Mouse (Mus musculus): ENCODE measurements around the gene Ankrd28. TPM values are rescaled to one million over a fixed set of nuclear protein-coding genes. Genes with fewer than 3 reads are reported as not detected.

Gene Ankrd28
- polyA plus RNA-seq, 1 experiment from 2014 or later, result 3.2 TPM

GRCm38 (mm10) chr14:31715669-31716068, 114.8 kb downstream of the Ankrd28 start:
- no peak overlapping the region for H3K4me3 ChIP-seq (ENCODE audit: low read depth, low read length)
- no peak overlapping the region for H3K27ac ChIP-seq (ENCODE audit: low read depth)
- no peak for DNase-seq
- H3K4me1 ChIP-seq (ENCODE audit: insufficient read depth), result no peaks in the 10 kb centered on the region
- TF ChIP-seq CTCF (IDR thresholded peaks at IDR 0.05; ENCODE audit: low read depth), result no peak
- TF ChIP-seq EP300 (IDR thresholded peaks at IDR 0.05; ENCODE audit: low read depth), result no peak
- H3K9me3 ChIP-seq (ENCODE audit: low read length), result no peaks in the 10 kb centered on the region
- no peak for ATAC-seq
- H3K4me2 ChIP-seq (ENCODE audit: low read depth, low read length), result no peak overlapping the region
- peaks cover 36% of the 10 kb centered on the region for H3K36me3 ChIP-seq (replicated peaks; ENCODE audit: insufficient read depth, low read length)
- H3K9ac ChIP-seq (replicated peaks), result no peak overlapping the region
- no peaks in the 10 kb centered on the region for H3K27me3 ChIP-seq (ENCODE audit: insufficient read depth, low read length)

- DNase-seq, result no peak
- H3K9ac ChIP-seq (replicated peaks), result no peak overlapping the region
- no peaks in the 10 kb centered on the region for H3K4me1 ChIP-seq (ENCODE audit: insufficient read depth)
- no peak overlapping the region for H3K4me3 ChIP-seq (ENCODE audit: low read depth, low read length)
- ATAC-seq, result no peak
- WGBS (ENCODE audit: insufficient replicate concordance), result 63% methylated on average over 1 of the region's 1 CpGs
- no peak overlapping the region for H3K27ac ChIP-seq (ENCODE audit: low read depth)
- peaks cover 35% of the 10 kb centered on the region for H3K36me3 ChIP-seq (replicated peaks; ENCODE audit: insufficient read depth, low read length)
- no peaks in the 10 kb centered on the region for H3K9me3 ChIP-seq (ENCODE audit: low read length)
- H3K4me2 ChIP-seq (ENCODE audit: low read depth, low read length), result no peak overlapping the region
- TF ChIP-seq CTCF (IDR thresholded peaks at IDR 0.05; ENCODE audit: low read depth) (no peak), EP300 (IDR thresholded peaks at IDR 0.05; ENCODE audit: low read depth) (no peak)
- H3K27me3 ChIP-seq (ENCODE audit: insufficient read depth, low read length), result no peaks in the 10 kb centered on the region
These were observed 121.1 kb downstream of the Ankrd28 start for GRCm38 (mm10) chr14:31709343-31709742.

- TF ChIP-seq CTCF (IDR thresholded peaks at IDR 0.05; ENCODE audit: low read depth) (no peak), EP300 (IDR thresholded peaks at IDR 0.05; ENCODE audit: low read depth) (no peak)
- ATAC-seq (no peak), DNase-seq (no peak)
- Histone ChIP-seq H3K9ac (replicated peaks) (no peak overlapping the region), H3K9me3 (ENCODE audit: low read length) (no peaks in the 10 kb centered on the region), H3K36me3 (replicated peaks; ENCODE audit: insufficient read depth, low read length) (peaks cover 31% of the 10 kb centered on the region), H3K27me3 (ENCODE audit: insufficient read depth, low read length) (no peaks in the 10 kb centered on the region), H3K4me2 (ENCODE audit: low read depth, low read length) (no peak overlapping the region), H3K27ac (ENCODE audit: low read depth) (no peak overlapping the region), H3K4me3 (ENCODE audit: low read depth, low read length) (no peak overlapping the region), H3K4me1 (ENCODE audit: insufficient read depth) (no peaks in the 10 kb centered on the region)
- 92% methylated on average over 2 of the region's 2 CpGs for WGBS (ENCODE audit: insufficient replicate concordance)
These were observed 130.1 kb downstream of the Ankrd28 start for GRCm38 (mm10) chr14:31700376-31700775.

GRCm38 (mm10) chr14:31697755-31698154, 132.7 kb downstream of the Ankrd28 start:
- Histone ChIP-seq H3K4me2 (ENCODE audit: low read depth, low read length) (no peak overlapping the region), H3K9me3 (ENCODE audit: low read length) (no peaks in the 10 kb centered on the region), H3K27ac (ENCODE audit: low read depth) (no peak overlapping the region), H3K36me3 (replicated peaks; ENCODE audit: insufficient read depth, low read length) (peaks cover 19% of the 10 kb centered on the region), H3K27me3 (ENCODE audit: insufficient read depth, low read length) (no peaks in the 10 kb centered on the region), H3K4me3 (ENCODE audit: low read depth, low read length) (no peak overlapping the region), H3K9ac (replicated peaks) (no peak overlapping the region), H3K4me1 (ENCODE audit: insufficient read depth) (no peaks in the 10 kb centered on the region)
- TF ChIP-seq EP300 (IDR thresholded peaks at IDR 0.05; ENCODE audit: low read depth) (no peak), CTCF (IDR thresholded peaks at IDR 0.05; ENCODE audit: low read depth) (no peak)
- ATAC-seq (no peak), DNase-seq (no peak)
- WGBS (ENCODE audit: insufficient replicate concordance), result 76% methylated on average over 4 of the region's 4 CpGs

- DNase-seq, result no peak
- TF ChIP-seq CTCF (IDR thresholded peaks at IDR 0.05; ENCODE audit: low read depth) (no peak), EP300 (IDR thresholded peaks at IDR 0.05; ENCODE audit: low read depth) (no peak)
These were observed 133.1 kb downstream of the Ankrd28 start for GRCm38 (mm10) chr14:31697346-31697745.

GRCm38 (mm10) chr14:31696985-31697303, 133.5 kb downstream of the Ankrd28 start:
- TF ChIP-seq CTCF (IDR thresholded peaks at IDR 0.05; ENCODE audit: low read depth) (no peak), EP300 (IDR thresholded peaks at IDR 0.05; ENCODE audit: low read depth) (no peak)
- Histone ChIP-seq H3K27ac (ENCODE audit: low read depth) (no peak overlapping the region), H3K4me3 (ENCODE audit: low read depth, low read length) (no peak overlapping the region), H3K4me2 (ENCODE audit: low read depth, low read length) (no peak overlapping the region), H3K9me3 (ENCODE audit: low read length) (no peaks in the 10 kb centered on the region), H3K36me3 (replicated peaks; ENCODE audit: insufficient read depth, low read length) (peaks cover 19% of the 10 kb centered on the region), H3K4me1 (ENCODE audit: insufficient read depth) (no peaks in the 10 kb centered on the region), H3K9ac (replicated peaks) (no peak overlapping the region), H3K27me3 (ENCODE audit: insufficient read depth, low read length) (no peaks in the 10 kb centered on the region)
- no peak for ATAC-seq
- WGBS (ENCODE audit: insufficient replicate concordance), result 67% methylated on average over 3 of the region's 3 CpGs
- DNase-seq, result no peak

More at GRCm38 (mm10) chr14:31697346-31697745, 133.1 kb downstream of the Ankrd28 start:
- Histone ChIP-seq H3K36me3 (replicated peaks; ENCODE audit: insufficient read depth, low read length) (peaks cover 19% of the 10 kb centered on the region), H3K4me1 (ENCODE audit: insufficient read depth) (no peaks in the 10 kb centered on the region), H3K4me2 (ENCODE audit: low read depth, low read length) (no peak overlapping the region), H3K27me3 (ENCODE audit: insufficient read depth, low read length) (no peaks in the 10 kb centered on the region), H3K9ac (replicated peaks) (no peak overlapping the region), H3K9me3 (ENCODE audit: low read length) (no peaks in the 10 kb centered on the region), H3K4me3 (ENCODE audit: low read depth, low read length) (no peak overlapping the region), H3K27ac (ENCODE audit: low read depth) (no peak overlapping the region)
- 84% methylated on average over 3 of the region's 3 CpGs for WGBS (ENCODE audit: insufficient replicate concordance)
- ATAC-seq, result no peak

Measured in liver, postnatal 0 days (tissue).